Mouse (Mus musculus) kidney, postnatal 0 days (tissue): Measurements from ENCODE around the gene Glud1. TPM values are rescaled to one million over a fixed set of nuclear protein-coding genes. Genes with fewer than 3 reads are reported as not detected.

ENCODE experiments used
- ATAC-seq: fragments of 200-750 bp; cut with Nextera tagmentation; replicated peaks from 2 replicates; pipeline ENCODE4 v1.8.0; 2017; ENCODE audit warnings: low read depth, moderate number of reproducible peaks, moderate TSS enrichment, moderate library complexity; ENCODE audit not compliant: low FRiP score
- DNase-seq: peaks from one replicate; pipeline ENCODE4 v3.0.0-alpha.2; 2016; ENCODE audit warnings: low spot score
- H3K27ac ChIP-seq: fragments of 300-500 bp; sonication (generic); 2 replicates; pipeline ENCODE4 v1.5.1; 2014; ENCODE audit warnings: mild to moderate bottlenecking
- H3K27me3 ChIP-seq: fragments of 300-500 bp; sonication (generic); 2 replicates; pipeline ENCODE4 v1.6.1; 2014; ENCODE audit warnings: low read length, mixed read lengths; ENCODE audit not compliant: insufficient read depth
- H3K36me3 ChIP-seq: fragments of 300-500 bp; sonication (generic); 2 replicates; pipeline ENCODE4 v1.6.1; 2014; ENCODE audit warnings: low read length, mixed read lengths; ENCODE audit not compliant: insufficient read depth
- H3K4me1 ChIP-seq: fragments of 300-500 bp; sonication (generic); replicated peaks from 2 replicates; pipeline ENCODE4 v1.6.1; 2014; ENCODE audit warnings: antibody characterized with exemption, low read length, mixed read lengths; ENCODE audit not compliant: insufficient read depth
- H3K4me2 ChIP-seq: fragments of 300-500 bp; sonication (generic); 2 replicates; pipeline ENCODE4 v1.6.1; 2014; ENCODE audit warnings: mild to moderate bottlenecking, low read length, moderate library complexity, mixed read lengths
- H3K4me3 ChIP-seq: fragments of 300-500 bp; sonication (generic); replicated peaks from 2 replicates; pipeline ENCODE4 v1.5.1; 2014; ENCODE audit warnings: low read depth, low read length
- H3K9ac ChIP-seq: fragments of 300-500 bp; sonication (generic); 2 replicates; pipeline ENCODE4 v1.6.1; 2014; ENCODE audit warnings: low read depth, low read length
- H3K9me3 ChIP-seq: fragments of 300-500 bp; sonication (generic); replicated peaks from 2 replicates; pipeline ENCODE4 v1.6.1; 2016; ENCODE audit warnings: low read length, inconsistent platforms, mixed read lengths
- CTCF ChIP-seq: IDR thresholded peaks from 2 replicates; pipeline ENCODE4 v1.5.1; 2016; ENCODE audit warnings: antibody characterized with exemption, low read depth, mild to moderate bottlenecking, moderate library complexity
- WGBS: fragments of 180-500 bp; shearing (Covaris S2); extraction: QIAGEN DNeasy Blood & Tissue Kit; methylation state at CpG from one replicate; pipeline ENCODE4 v1.1.7; 2014; 5-methylcytosine and 5-hydroxymethylcytosine counted together
- polyA plus RNA-seq: library from polyadenylated mRNA; unstranded; fragments of >200 nt; fragmentation: Nextera tagmentation; extraction: Ambion mirVana; gene quantifications from 2 replicates; pipeline ENCODE4 v1.2.1, GENCODE M21; 2015

The Glud1 gene
- polyA plus RNA-seq, 1 experiment from 2014 or later: 160 TPM

DNA sequence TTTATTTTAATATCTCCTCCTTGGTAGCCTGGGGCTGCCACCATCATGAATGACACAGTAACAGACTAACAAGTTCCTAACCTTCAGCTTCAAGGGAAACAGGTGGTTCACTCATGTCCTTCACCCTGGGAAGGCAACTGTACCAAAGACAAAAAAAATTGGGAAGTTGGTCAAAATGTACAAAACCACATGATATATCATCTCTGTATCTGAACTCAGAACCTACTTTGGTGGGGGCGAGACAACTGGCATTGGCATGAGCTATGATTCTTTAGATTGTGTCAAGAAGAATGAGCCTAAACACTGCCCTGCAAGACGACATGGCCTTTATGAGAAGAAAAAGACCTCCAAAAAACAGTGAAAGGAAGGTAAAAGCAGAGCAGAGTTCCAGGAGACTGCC lies 29.7 kb upstream of the Glud1 start:
- Histone ChIP-seq H3K9me3 (no peaks in the 10 kb centered on the region), H3K27me3 (no peaks in the 10 kb centered on the region), H3K4me2 (no peak overlapping the region), H3K27ac (no peak overlapping the region), H3K4me3 (no peak overlapping the region), H3K4me1 (no peaks in the 10 kb centered on the region), H3K9ac (no peak overlapping the region), H3K36me3 (no peaks in the 10 kb centered on the region)
- ATAC-seq: no peak
- 81% methylated on average over 2 of the region's 2 CpGs for WGBS
- DNase-seq: no peak
- TF ChIP-seq CTCF: no peak

DNA sequence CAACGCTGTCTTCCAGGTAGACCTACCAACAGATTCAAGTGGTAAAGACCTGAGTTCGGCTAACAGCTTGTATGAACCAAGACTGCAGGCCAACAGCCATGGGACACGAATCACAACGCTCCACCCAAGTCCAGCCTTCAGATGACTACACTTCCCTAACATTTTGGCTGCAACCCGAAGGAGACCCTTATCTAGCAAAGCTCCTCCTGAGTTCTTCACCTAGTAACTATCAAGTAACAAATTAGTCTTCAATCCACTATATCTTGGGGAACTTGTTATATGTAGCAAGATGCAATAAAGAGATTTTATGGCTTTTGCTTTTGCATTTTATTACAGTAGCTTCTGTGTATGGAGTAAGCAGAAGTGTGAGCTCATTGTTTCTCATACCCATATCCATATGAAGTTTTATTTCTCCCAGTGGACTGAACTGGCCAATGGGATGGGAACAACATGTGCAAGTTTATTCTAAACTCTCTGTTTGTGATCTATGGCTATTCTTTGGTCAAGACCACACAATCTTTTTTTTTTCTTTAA lies 28.7 kb upstream of the Glud1 start:
- no peaks in the 10 kb centered on the region for H3K4me1 ChIP-seq
- no peaks in the 10 kb centered on the region for H3K36me3 ChIP-seq
- TF ChIP-seq CTCF: no peak
- DNase-seq: no peak
- 93% methylated on average over 5 of the region's 5 CpGs for WGBS
- H3K4me2 ChIP-seq: no peak overlapping the region
- H3K9ac ChIP-seq: no peak overlapping the region
- ATAC-seq: no peak
- no peaks in the 10 kb centered on the region for H3K27me3 ChIP-seq
- no peak overlapping the region for H3K4me3 ChIP-seq
- no peak overlapping the region for H3K27ac ChIP-seq
- H3K9me3 ChIP-seq: no peaks in the 10 kb centered on the region

DNA sequence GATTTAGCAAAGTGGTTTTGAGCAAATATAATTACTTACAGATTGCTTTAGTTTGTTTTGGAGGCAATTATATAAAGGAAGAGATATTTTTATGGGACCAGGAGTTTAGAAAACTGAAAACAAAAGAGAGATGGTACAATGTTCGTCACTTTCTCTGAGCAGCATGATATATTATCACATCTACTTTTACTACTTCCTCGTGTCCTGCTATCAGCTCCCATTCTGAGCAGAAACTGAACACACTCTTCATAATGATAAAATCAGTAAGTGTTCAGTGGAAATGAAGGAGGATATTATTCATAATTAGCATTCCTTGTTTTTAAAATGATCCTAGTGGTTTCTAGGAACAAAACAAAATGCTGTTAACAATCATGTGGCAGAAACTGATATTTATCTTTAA lies 22.1 kb upstream of the Glud1 start:
- H3K36me3 ChIP-seq: no peaks in the 10 kb centered on the region
- H3K4me1 ChIP-seq: no peaks in the 10 kb centered on the region
- H3K4me2 ChIP-seq: no peak overlapping the region
- WGBS: 44% methylated on average over 2 of the region's 2 CpGs
- no peak overlapping the region for H3K4me3 ChIP-seq
- H3K9me3 ChIP-seq: no peaks in the 10 kb centered on the region
- H3K27ac ChIP-seq: no peak overlapping the region
- H3K9ac ChIP-seq: no peak overlapping the region
- no peaks in the 10 kb centered on the region for H3K27me3 ChIP-seq
- no peak for ATAC-seq
- no peak for TF ChIP-seq CTCF
- DNase-seq: no peak

- ATAC-seq (no peak), DNase-seq (no peak)
- Histone ChIP-seq H3K9ac (no peak overlapping the region), H3K27me3 (no peaks in the 10 kb centered on the region), H3K9me3 (no peaks in the 10 kb centered on the region), H3K36me3 (no peaks in the 10 kb centered on the region), H3K4me1 (no peaks in the 10 kb centered on the region), H3K27ac (no peak overlapping the region), H3K4me3 (no peak overlapping the region), H3K4me2 (no peak overlapping the region)
- WGBS: 79% methylated on average over 3 of the region's 3 CpGs
- no peak for TF ChIP-seq CTCF
Observed at GRCm38 (mm10) chr14:34289259-34290015, 21.1 kb upstream of the Glud1 start.

DNA sequence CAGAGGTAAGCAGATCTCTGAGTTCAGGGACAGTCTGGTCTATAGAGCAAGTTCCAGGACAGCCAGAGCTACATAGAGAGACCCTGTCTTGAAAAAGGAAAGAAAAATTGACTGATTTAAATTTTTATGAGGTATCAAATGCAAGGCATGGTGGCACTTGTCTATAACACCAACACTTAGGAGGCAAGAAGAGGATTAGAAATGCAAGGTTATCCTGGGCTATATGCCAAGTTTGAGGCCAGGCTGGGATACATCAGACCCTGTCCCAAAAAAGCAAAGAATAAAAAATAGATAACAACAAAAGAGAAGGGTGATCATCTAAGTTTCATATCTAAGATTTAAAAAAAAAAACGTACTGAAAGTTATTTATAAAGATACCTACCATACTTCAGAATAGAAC lies 20.3 kb upstream of the Glud1 start:
- Histone ChIP-seq H3K9ac (no peak overlapping the region), H3K4me3 (no peak overlapping the region), H3K4me1 (no peaks in the 10 kb centered on the region), H3K9me3 (no peaks in the 10 kb centered on the region), H3K36me3 (no peaks in the 10 kb centered on the region), H3K27me3 (no peaks in the 10 kb centered on the region), H3K27ac (0 out of 2 replicates have a peak overlapping the region, but pooled peaks have one; percentile 42), H3K4me2 (no peak overlapping the region)
- TF ChIP-seq CTCF: no peak
- DNase-seq (no peak), ATAC-seq (no peak)
- WGBS: 51% methylated on average over 1 of the region's 1 CpGs

DNA sequence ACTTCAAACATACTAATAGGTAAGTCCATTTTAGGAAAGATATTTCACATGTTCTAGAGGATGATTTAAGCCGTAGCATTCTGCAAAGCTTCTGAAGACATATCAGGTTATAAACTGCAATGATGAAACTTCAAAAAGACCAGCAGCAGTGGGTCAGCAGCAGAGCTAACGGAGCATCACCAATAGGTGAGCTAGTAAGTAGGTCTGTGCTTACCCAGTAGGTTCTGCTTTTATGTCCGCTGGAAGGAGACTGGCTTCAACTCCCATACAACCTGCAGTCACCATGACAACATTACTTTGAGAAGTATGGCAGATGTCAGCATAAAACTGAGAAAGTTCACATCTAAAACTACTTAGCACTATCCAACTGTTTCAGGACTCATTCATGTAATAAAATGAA lies 16.9 kb upstream of the Glud1 start:
- no peaks in the 10 kb centered on the region for H3K27me3 ChIP-seq
- no peaks in the 10 kb centered on the region for H3K9me3 ChIP-seq
- no peak overlapping the region for H3K4me3 ChIP-seq
- no peak overlapping the region for H3K9ac ChIP-seq
- no peaks in the 10 kb centered on the region for H3K36me3 ChIP-seq
- DNase-seq (peak; percentile 63), ATAC-seq (peak; percentile 92)
- H3K4me2 ChIP-seq: no peak overlapping the region
- WGBS: 52% methylated on average over 3 of the region's 3 CpGs
- TF ChIP-seq CTCF: no peak
- H3K4me1 ChIP-seq: peaks cover 7% of the 10 kb centered on the region; the same call in 1 of the 2 replicates
- H3K27ac ChIP-seq: peak overlapping the region; percentile 62; the same call in 1 of the 2 replicates

GRCm38 (mm10) chr14:34296350-34296749 lies 14.2 kb upstream of the Glud1 start:
- Histone ChIP-seq H3K9ac (no peak overlapping the region), H3K27ac (peak overlapping the region; percentile 25; the same call in 1 of the 2 replicates)
- DNase-seq: no peak

More at GRCm38 (mm10) chr14:34296350-34296749, 14.2 kb upstream of the Glud1 start:
- WGBS: 60% methylated on average over 7 of the region's 7 CpGs
- H3K36me3 ChIP-seq: no peaks in the 10 kb centered on the region
- TF ChIP-seq CTCF: no peak
- H3K4me1 ChIP-seq: peaks cover 9% of the 10 kb centered on the region; the same call in 1 of the 2 replicates
- no peak overlapping the region for H3K4me3 ChIP-seq
- H3K4me2 ChIP-seq: no peak overlapping the region
- ATAC-seq: no peak
- H3K27me3 ChIP-seq: no peaks in the 10 kb centered on the region
- no peaks in the 10 kb centered on the region for H3K9me3 ChIP-seq
